Mouse (Mus musculus): ENCODE data around the gene Aqp3. TPM values are rescaled to one million over a fixed set of nuclear protein-coding genes. Genes with fewer than 3 reads are reported as not detected.
A peak's percentile ranks its signal among the peaks of the same experiment; 100 is the strongest.

The Aqp3 gene
- polyA plus RNA-seq, 1 experiment from 2014 or later, result 0.11 TPM

GRCm38 (mm10) chr4:41132471-41132870 lies 34.5 kb upstream of the Aqp3 start:
- H3K9ac ChIP-seq (replicated peaks; ENCODE audit: low read depth, low read length), result no peak overlapping the region

GRCm38 (mm10) chr4:41129836-41130235 lies 31.9 kb upstream of the Aqp3 start:
- no peak overlapping the region for H3K4me3 ChIP-seq (replicated peaks; ENCODE audit: low read length)
- no peaks in the 10 kb centered on the region for H3K9me3 ChIP-seq (ENCODE audit: control insufficient read depth, low read length)
- H3K27ac ChIP-seq (ENCODE audit: low read length), result no peak overlapping the region
- H3K9ac ChIP-seq (replicated peaks; ENCODE audit: low read depth, low read length), result no peak overlapping the region
- H3K4me1 ChIP-seq (replicated peaks; ENCODE audit: control insufficient read depth, insufficient read depth, low read length), result peaks cover 6% of the 10 kb centered on the region
- 0 out of 2 replicates have a peak, but pooled peaks cover 2% of the 10 kb centered on the region for H3K27me3 ChIP-seq (replicated peaks; ENCODE audit: control insufficient read depth, insufficient read depth, low read length)
- 74% methylated on average over 3 of the region's 3 CpGs for WGBS
- no peak for ATAC-seq
- no peaks in the 10 kb centered on the region for H3K36me3 ChIP-seq (ENCODE audit: control insufficient read depth, insufficient read depth)
- H3K4me2 ChIP-seq (ENCODE audit: low read length), result no peak overlapping the region

More at GRCm38 (mm10) chr4:41132471-41132870, 34.5 kb upstream of the Aqp3 start:
- Histone ChIP-seq H3K27me3 (replicated peaks; ENCODE audit: control insufficient read depth, insufficient read depth, low read length) (no peaks in the 10 kb centered on the region), H3K4me1 (replicated peaks; ENCODE audit: control insufficient read depth, insufficient read depth, low read length) (peaks cover 6% of the 10 kb centered on the region), H3K36me3 (ENCODE audit: control insufficient read depth, insufficient read depth) (no peaks in the 10 kb centered on the region), H3K27ac (ENCODE audit: low read length) (no peak overlapping the region), H3K4me3 (replicated peaks; ENCODE audit: low read length) (no peak overlapping the region), H3K4me2 (ENCODE audit: low read length) (no peak overlapping the region), H3K9me3 (ENCODE audit: control insufficient read depth, low read length) (no peaks in the 10 kb centered on the region)
- 64% methylated on average over 6 of the region's 6 CpGs for WGBS
- no peak for ATAC-seq

GRCm38 (mm10) chr4:41129406-41129805 lies 31.4 kb upstream of the Aqp3 start:
- Histone ChIP-seq H3K4me3 (replicated peaks; ENCODE audit: low read length) (no peak overlapping the region), H3K4me1 (replicated peaks; ENCODE audit: control insufficient read depth, insufficient read depth, low read length) (peaks cover 2% of the 10 kb centered on the region; the same call in 1 of the 2 replicates), H3K27ac (ENCODE audit: low read length) (no peak overlapping the region), H3K27me3 (replicated peaks; ENCODE audit: control insufficient read depth, insufficient read depth, low read length) (0 out of 2 replicates have a peak, but pooled peaks cover 2% of the 10 kb centered on the region), H3K9ac (replicated peaks; ENCODE audit: low read depth, low read length) (no peak overlapping the region), H3K4me2 (ENCODE audit: low read length) (no peak overlapping the region), H3K36me3 (ENCODE audit: control insufficient read depth, insufficient read depth) (no peaks in the 10 kb centered on the region), H3K9me3 (ENCODE audit: control insufficient read depth, low read length) (no peaks in the 10 kb centered on the region)
- WGBS, result 2% methylated on average over 2 of the region's 2 CpGs
- peak; percentile 59 for ATAC-seq

GRCm38 (mm10) chr4:41124180-41124951 lies 26.4 kb upstream of the Aqp3 start, which contains the start of gene Nol6:
Nol6 (minus strand) TSS chr4:41124455.
- Histone ChIP-seq H3K27ac (ENCODE audit: low read length) (0 out of 2 replicates have a peak within 1 kb of the TSS, but pooled peaks have one; percentile 38), H3K4me1 (replicated peaks; ENCODE audit: control insufficient read depth, insufficient read depth, low read length) (peaks cover 11% of the 10 kb centered on the region), H3K27me3 (replicated peaks; ENCODE audit: control insufficient read depth, insufficient read depth, low read length) (0 out of 2 replicates have a peak, but pooled peaks cover 2% of the 10 kb centered on the region), H3K4me3 (replicated peaks; ENCODE audit: low read length) (peak within 1 kb of the TSS; percentile 84), H3K4me2 (ENCODE audit: low read length) (peak within 1 kb of the TSS; percentile 92), H3K9ac (replicated peaks; ENCODE audit: low read depth, low read length) (peak within 1 kb of the TSS; percentile 66), H3K36me3 (ENCODE audit: control insufficient read depth, insufficient read depth) (peaks cover 6% of the 10 kb centered on the region; the same call in 1 of the 2 replicates), H3K9me3 (ENCODE audit: control insufficient read depth, low read length) (no peaks in the 10 kb centered on the region)
- 3% methylated on average over 27 of the region's 29 CpGs for WGBS
- peak; percentile 100 for ATAC-seq

- Histone ChIP-seq H3K4me2 (ENCODE audit: low read length) (no peak overlapping the region), H3K27me3 (replicated peaks; ENCODE audit: control insufficient read depth, insufficient read depth, low read length) (no peaks in the 10 kb centered on the region), H3K27ac (ENCODE audit: low read length) (no peak overlapping the region), H3K9me3 (ENCODE audit: control insufficient read depth, low read length) (no peaks in the 10 kb centered on the region), H3K4me3 (replicated peaks; ENCODE audit: low read length) (no peak overlapping the region), H3K9ac (replicated peaks; ENCODE audit: low read depth, low read length) (no peak overlapping the region), H3K36me3 (ENCODE audit: control insufficient read depth, insufficient read depth) (peaks cover 40% of the 10 kb centered on the region), H3K4me1 (replicated peaks; ENCODE audit: control insufficient read depth, insufficient read depth, low read length) (peaks cover 10% of the 10 kb centered on the region)
- WGBS, result 73% methylated on average over 11 of the region's 11 CpGs
- ATAC-seq, result no peak
Measured at GRCm38 (mm10) chr4:41118706-41119292, 20.8 kb upstream of the Aqp3 start.

- Histone ChIP-seq H3K27ac (ENCODE audit: low read length) (no peak overlapping the region), H3K27me3 (replicated peaks; ENCODE audit: control insufficient read depth, insufficient read depth, low read length) (no peaks in the 10 kb centered on the region), H3K36me3 (ENCODE audit: control insufficient read depth, insufficient read depth) (peaks cover 40% of the 10 kb centered on the region), H3K9ac (replicated peaks; ENCODE audit: low read depth, low read length) (no peak overlapping the region), H3K4me2 (ENCODE audit: low read length) (no peak overlapping the region), H3K4me3 (replicated peaks; ENCODE audit: low read length) (no peak overlapping the region), H3K9me3 (ENCODE audit: control insufficient read depth, low read length) (no peaks in the 10 kb centered on the region), H3K4me1 (replicated peaks; ENCODE audit: control insufficient read depth, insufficient read depth, low read length) (no peaks in the 10 kb centered on the region)
- 76% methylated on average over 3 of the region's 3 CpGs for WGBS
- ATAC-seq, result no peak
Measured at GRCm38 (mm10) chr4:41116817-41117216, 18.8 kb upstream of the Aqp3 start.

- no peaks in the 10 kb centered on the region for H3K27me3 ChIP-seq (replicated peaks; ENCODE audit: control insufficient read depth, insufficient read depth, low read length)
- ATAC-seq, result no peak
- no peak overlapping the region for H3K4me2 ChIP-seq (ENCODE audit: low read length)
- no peaks in the 10 kb centered on the region for H3K9me3 ChIP-seq (ENCODE audit: control insufficient read depth, low read length)
- H3K4me1 ChIP-seq (replicated peaks; ENCODE audit: control insufficient read depth, insufficient read depth, low read length), result no peaks in the 10 kb centered on the region
- 94% methylated on average over 15 of the region's 15 CpGs for WGBS
- H3K27ac ChIP-seq (ENCODE audit: low read length), result no peak overlapping the region
- no peak overlapping the region for H3K4me3 ChIP-seq (replicated peaks; ENCODE audit: low read length)
- no peak overlapping the region for H3K9ac ChIP-seq (replicated peaks; ENCODE audit: low read depth, low read length)
- H3K36me3 ChIP-seq (ENCODE audit: control insufficient read depth, insufficient read depth), result peaks cover 36% of the 10 kb centered on the region
Measured at GRCm38 (mm10) chr4:41115793-41116192, 17.8 kb upstream of the Aqp3 start.

- Histone ChIP-seq H3K9me3 (ENCODE audit: control insufficient read depth, low read length) (no peaks in the 10 kb centered on the region), H3K4me3 (replicated peaks; ENCODE audit: low read length) (no peak overlapping the region), H3K4me1 (replicated peaks; ENCODE audit: control insufficient read depth, insufficient read depth, low read length) (no peaks in the 10 kb centered on the region), H3K36me3 (ENCODE audit: control insufficient read depth, insufficient read depth) (peaks cover 34% of the 10 kb centered on the region), H3K4me2 (ENCODE audit: low read length) (no peak overlapping the region), H3K27ac (ENCODE audit: low read length) (no peak overlapping the region), H3K27me3 (replicated peaks; ENCODE audit: control insufficient read depth, insufficient read depth, low read length) (no peaks in the 10 kb centered on the region), H3K9ac (replicated peaks; ENCODE audit: low read depth, low read length) (no peak overlapping the region)
- ATAC-seq, result no peak
- WGBS, result 83% methylated on average over 6 of the region's 6 CpGs
Measured at GRCm38 (mm10) chr4:41115074-41115473, 17.1 kb upstream of the Aqp3 start.

- Histone ChIP-seq H3K9me3 (ENCODE audit: control insufficient read depth, low read length) (no peaks in the 10 kb centered on the region), H3K4me1 (replicated peaks; ENCODE audit: control insufficient read depth, insufficient read depth, low read length) (no peaks in the 10 kb centered on the region), H3K27me3 (replicated peaks; ENCODE audit: control insufficient read depth, insufficient read depth, low read length) (no peaks in the 10 kb centered on the region), H3K4me2 (ENCODE audit: low read length) (no peak overlapping the region), H3K36me3 (ENCODE audit: control insufficient read depth, insufficient read depth) (peaks cover 34% of the 10 kb centered on the region), H3K4me3 (replicated peaks; ENCODE audit: low read length) (no peak overlapping the region), H3K27ac (ENCODE audit: low read length) (no peak overlapping the region), H3K9ac (replicated peaks; ENCODE audit: low read depth, low read length) (no peak overlapping the region)
- no peak for ATAC-seq
- WGBS, result 86% methylated on average over 9 of the region's 9 CpGs
Measured at GRCm38 (mm10) chr4:41114358-41115070, 16.5 kb upstream of the Aqp3 start.
